Mouse (Mus musculus): ENCODE results near the gene Scube1. TPM values are rescaled to one million over a fixed set of nuclear protein-coding genes. Genes with fewer than 3 reads are reported as not detected.

Scube1 gene
- polyA plus RNA-seq, 1 experiment from 2014 or later = 4.8 TPM

- no peaks in the 10 kb centered on the region for H3K9me3 ChIP-seq (replicated peaks)
- no peak overlapping the region for H3K27ac ChIP-seq
- no peak overlapping the region for H3K4me2 ChIP-seq
- H3K9ac ChIP-seq = no peak overlapping the region
- H3K4me3 ChIP-seq = no peak overlapping the region
- H3K36me3 ChIP-seq = no peaks in the 10 kb centered on the region
- 52% methylated on average over 4 of the region's 4 CpGs for WGBS
- H3K27me3 ChIP-seq = peaks cover 3% of the 10 kb centered on the region; the same call in 1 of the 2 replicates
- ATAC-seq (replicated peaks; ENCODE audit: insufficient number of reproducible peaks, insufficient read depth, low FRiP score, low read depth) = no peak
- 0 out of 2 replicates have a peak, but pooled peaks cover 13% of the 10 kb centered on the region for H3K4me1 ChIP-seq (replicated peaks)
Measured at GRCm38 (mm10) chr15:83663066-83663465, 61.8 kb downstream of the Scube1 start.

DNA sequence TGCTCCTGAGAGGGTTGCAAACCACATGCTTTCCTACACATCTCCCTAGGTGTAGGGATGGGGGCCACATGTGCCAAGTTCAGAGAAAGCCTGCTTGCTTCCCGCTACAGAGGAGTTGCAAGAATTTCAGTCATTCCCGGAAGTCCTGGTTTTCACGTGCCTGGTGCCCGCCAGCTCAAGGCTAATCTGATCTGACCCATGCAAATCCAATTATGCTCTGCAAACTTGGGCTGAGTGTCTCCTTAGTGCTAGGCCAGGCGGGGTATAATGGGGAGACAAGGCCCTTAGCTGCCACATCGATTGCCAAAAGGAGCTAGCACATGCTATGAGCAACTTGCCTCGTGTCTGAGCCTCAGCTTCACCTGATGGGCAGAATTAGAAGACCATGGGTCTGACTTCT is 62.7 kb downstream of the Scube1 start:
- Histone ChIP-seq H3K4me2 (no peak overlapping the region), H3K4me1 (replicated peaks) (0 out of 2 replicates have a peak, but pooled peaks cover 13% of the 10 kb centered on the region), H3K9me3 (replicated peaks) (no peaks in the 10 kb centered on the region), H3K4me3 (no peak overlapping the region), H3K36me3 (no peaks in the 10 kb centered on the region), H3K9ac (no peak overlapping the region), H3K27ac (no peak overlapping the region), H3K27me3 (peaks cover 3% of the 10 kb centered on the region)
- 47% methylated on average over 7 of the region's 7 CpGs for WGBS
- ATAC-seq (replicated peaks; ENCODE audit: insufficient number of reproducible peaks, insufficient read depth, low FRiP score, low read depth) = no peak

DNA sequence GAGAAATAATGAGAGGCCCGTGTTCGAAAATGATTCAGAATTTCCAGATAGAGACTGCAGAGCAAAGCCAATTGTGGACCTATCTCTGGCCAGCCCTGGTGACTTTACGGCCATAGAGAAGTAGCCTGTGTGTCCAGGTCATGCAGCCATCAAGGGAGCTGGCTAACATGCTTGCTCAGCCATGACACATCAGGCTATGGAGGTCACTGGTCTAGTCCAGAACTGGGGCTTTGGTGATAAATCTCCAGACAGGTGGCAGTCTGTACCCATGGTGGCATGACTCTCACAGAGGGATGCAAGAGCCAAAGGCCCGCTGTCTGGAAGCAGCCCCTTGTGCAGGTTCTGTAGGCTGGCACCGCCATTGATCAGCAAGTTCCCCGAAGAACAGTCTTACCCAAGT is 82.3 kb downstream of the Scube1 start:
- no peaks in the 10 kb centered on the region for H3K9me3 ChIP-seq (replicated peaks)
- no peak overlapping the region for H3K4me3 ChIP-seq
- H3K4me2 ChIP-seq = no peak overlapping the region
- no peak overlapping the region for H3K9ac ChIP-seq
- no peak overlapping the region for H3K27ac ChIP-seq
- H3K27me3 ChIP-seq = 0 out of 2 replicates have a peak, but pooled peaks cover 5% of the 10 kb centered on the region
- 89% methylated on average over 6 of the region's 6 CpGs for WGBS
- no peaks in the 10 kb centered on the region for H3K36me3 ChIP-seq
- H3K4me1 ChIP-seq (replicated peaks) = peaks cover 22% of the 10 kb centered on the region
- no peak for ATAC-seq (replicated peaks; ENCODE audit: insufficient number of reproducible peaks, insufficient read depth, low FRiP score, low read depth)

DNA sequence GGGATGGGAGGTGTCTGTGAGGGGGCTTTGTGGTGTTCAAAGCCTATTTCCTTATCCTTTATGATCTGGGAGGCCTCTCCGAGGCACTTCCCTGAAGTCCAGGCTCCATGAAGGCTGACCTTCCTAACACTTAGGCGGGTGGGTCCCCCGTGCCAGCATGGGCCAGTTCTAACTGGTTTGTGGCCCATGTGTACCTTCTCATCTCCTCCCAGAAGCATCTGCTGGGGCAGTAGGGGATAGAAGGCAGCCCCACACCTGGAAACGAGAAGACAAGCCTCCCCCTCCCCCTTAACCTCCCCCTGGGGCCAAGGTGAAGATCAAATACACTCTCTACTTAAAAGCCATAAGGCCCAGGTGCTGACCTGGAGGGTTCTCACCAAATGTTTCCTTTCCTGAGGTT is 84.6 kb downstream of the Scube1 start:
- H3K4me1 ChIP-seq (replicated peaks) = peaks cover 30% of the 10 kb centered on the region
- 36% methylated on average over 4 of the region's 4 CpGs for WGBS
- H3K27ac ChIP-seq = no peak overlapping the region; the same call in 1 of the 2 replicates
- H3K9ac ChIP-seq = no peak overlapping the region
- H3K4me3 ChIP-seq = no peak overlapping the region
- no peaks in the 10 kb centered on the region for H3K9me3 ChIP-seq (replicated peaks)
- H3K36me3 ChIP-seq = no peaks in the 10 kb centered on the region
- H3K27me3 ChIP-seq = 0 out of 2 replicates have a peak, but pooled peaks cover 5% of the 10 kb centered on the region
- H3K4me2 ChIP-seq = no peak overlapping the region
- no peak for ATAC-seq (replicated peaks; ENCODE audit: insufficient number of reproducible peaks, insufficient read depth, low FRiP score, low read depth)

DNA sequence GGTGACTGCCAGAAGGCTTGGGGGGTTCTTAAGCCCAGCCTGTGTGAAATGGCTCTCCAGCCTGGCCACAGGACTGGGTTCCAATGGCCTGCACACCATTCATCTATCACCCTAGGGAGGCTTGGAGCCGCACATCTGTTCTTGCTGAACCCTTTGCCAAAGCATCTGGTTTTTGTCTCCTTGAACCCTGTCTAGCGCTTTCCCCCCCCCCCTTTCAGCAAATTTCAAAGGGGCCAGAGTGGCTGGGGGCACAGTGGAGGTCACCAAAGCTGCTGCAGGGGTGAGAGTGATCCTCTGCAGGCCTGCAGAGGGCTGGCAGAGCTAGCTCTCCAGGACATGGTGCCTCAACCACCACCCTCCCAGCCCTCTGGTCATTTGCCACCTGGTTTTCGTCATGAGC is 85.7 kb downstream of the Scube1 start:
- Histone ChIP-seq H3K4me1 (replicated peaks) (peaks cover 30% of the 10 kb centered on the region), H3K27ac (no peak overlapping the region), H3K36me3 (no peaks in the 10 kb centered on the region), H3K27me3 (0 out of 2 replicates have a peak, but pooled peaks cover 3% of the 10 kb centered on the region), H3K9ac (no peak overlapping the region), H3K4me2 (no peak overlapping the region), H3K9me3 (replicated peaks) (no peaks in the 10 kb centered on the region), H3K4me3 (no peak overlapping the region)
- WGBS = 21% methylated on average over 3 of the region's 3 CpGs
- peak; percentile 76 for ATAC-seq (replicated peaks; ENCODE audit: insufficient number of reproducible peaks, insufficient read depth, low FRiP score, low read depth)

DNA sequence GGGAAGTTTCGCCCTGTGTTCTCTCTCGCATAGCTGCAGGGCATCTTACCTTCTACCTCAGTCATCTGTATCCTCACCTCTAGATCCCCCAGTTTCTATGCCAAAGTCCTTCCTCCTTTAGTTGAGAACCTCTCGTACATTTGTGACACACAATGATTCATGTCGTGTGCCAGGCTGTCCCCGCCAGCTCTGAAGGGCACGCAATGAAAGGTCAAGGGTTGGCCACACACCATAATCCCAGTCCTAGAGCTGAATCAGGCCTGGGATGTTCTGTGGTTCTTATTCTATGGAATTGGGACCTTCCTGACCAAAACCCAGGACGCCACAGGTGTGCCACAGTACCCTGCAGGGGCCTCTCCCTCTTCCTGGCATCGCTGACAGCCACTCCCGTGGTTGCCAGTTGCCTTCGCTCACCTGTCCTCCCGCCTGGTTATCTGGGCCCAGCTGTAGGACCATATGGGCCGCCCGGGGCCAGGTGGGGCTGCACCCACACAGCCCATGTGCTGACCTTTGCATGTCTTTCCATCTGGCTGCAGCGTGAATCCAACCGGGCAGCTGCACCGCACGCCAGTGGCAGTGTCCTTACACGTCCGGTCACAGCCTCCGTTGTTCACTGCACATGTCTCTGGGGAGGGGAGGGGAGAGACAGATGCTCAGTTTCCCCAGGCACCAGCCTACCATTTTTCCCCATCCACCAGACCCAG is 86.5 kb downstream of the Scube1 start:
- Histone ChIP-seq H3K4me2 (no peak overlapping the region), H3K9ac (no peak overlapping the region), H3K9me3 (replicated peaks) (no peaks in the 10 kb centered on the region), H3K4me1 (replicated peaks) (peaks cover 30% of the 10 kb centered on the region), H3K36me3 (no peaks in the 10 kb centered on the region), H3K27ac (no peak overlapping the region), H3K4me3 (no peak overlapping the region), H3K27me3 (0 out of 2 replicates have a peak, but pooled peaks cover 3% of the 10 kb centered on the region)
- ATAC-seq (replicated peaks; ENCODE audit: insufficient number of reproducible peaks, insufficient read depth, low FRiP score, low read depth) = no peak
- 69% methylated on average over 20 of the region's 20 CpGs for WGBS

DNA sequence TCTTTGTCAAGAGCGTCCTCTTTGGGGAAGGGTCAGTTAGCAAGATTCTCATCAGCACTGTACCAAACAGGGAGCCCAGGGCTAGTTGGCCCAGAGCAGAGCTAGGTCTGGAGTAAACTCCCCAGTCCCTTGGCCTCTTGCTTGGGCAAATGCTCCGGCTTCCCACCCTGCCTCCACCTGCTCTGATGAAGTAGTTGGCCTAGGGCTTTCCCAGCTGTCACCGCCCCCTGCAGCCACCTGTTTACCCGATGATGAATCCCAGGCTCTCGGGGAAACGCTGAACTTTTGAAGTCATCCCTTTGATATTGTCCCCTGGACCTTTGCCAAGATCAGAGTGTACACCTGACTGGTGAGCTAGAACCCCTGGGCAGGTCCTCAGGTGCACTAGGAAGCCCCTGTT is 88.1 kb downstream of the Scube1 start:
- Histone ChIP-seq H3K36me3 (no peaks in the 10 kb centered on the region), H3K4me3 (no peak overlapping the region), H3K27ac (no peak overlapping the region), H3K9me3 (replicated peaks) (no peaks in the 10 kb centered on the region), H3K4me1 (replicated peaks) (peaks cover 30% of the 10 kb centered on the region), H3K27me3 (0 out of 2 replicates have a peak, but pooled peaks cover 2% of the 10 kb centered on the region), H3K4me2 (no peak overlapping the region), H3K9ac (no peak overlapping the region)
- ATAC-seq (replicated peaks; ENCODE audit: insufficient number of reproducible peaks, insufficient read depth, low FRiP score, low read depth) = no peak
- 52% methylated on average over 6 of the region's 6 CpGs for WGBS

DNA sequence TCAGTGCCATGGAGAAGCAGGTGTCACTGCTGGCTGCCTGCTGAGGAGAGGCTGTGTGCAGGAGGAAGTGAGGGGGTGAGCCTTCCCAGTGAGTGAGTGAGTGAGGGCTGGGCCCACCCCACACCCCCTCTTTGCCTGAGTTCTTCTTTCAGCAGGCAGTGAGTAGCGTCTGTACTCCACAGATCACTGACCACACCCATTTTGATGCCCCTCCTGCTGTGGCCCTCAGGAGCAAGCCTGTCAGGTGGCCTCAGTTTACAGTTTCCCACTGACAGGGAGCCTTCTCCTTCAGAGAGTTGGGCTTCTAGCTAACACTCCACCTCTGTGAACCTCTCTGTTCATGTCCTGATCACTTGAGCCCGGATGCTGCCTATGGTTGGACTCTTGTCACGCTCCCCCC is 89.6 kb downstream of the Scube1 start:
- Histone ChIP-seq H3K27ac (no peak overlapping the region), H3K9me3 (replicated peaks) (no peaks in the 10 kb centered on the region), H3K27me3 (no peaks in the 10 kb centered on the region), H3K4me2 (no peak overlapping the region), H3K9ac (no peak overlapping the region), H3K4me1 (replicated peaks) (peaks cover 28% of the 10 kb centered on the region), H3K4me3 (no peak overlapping the region), H3K36me3 (no peaks in the 10 kb centered on the region)
- 60% methylated on average over 3 of the region's 3 CpGs for WGBS
- ATAC-seq (replicated peaks; ENCODE audit: insufficient number of reproducible peaks, insufficient read depth, low FRiP score, low read depth) = no peak

GRCm38 (mm10) chr15:83634076-83634475 is 90.7 kb downstream of the Scube1 start:
- Histone ChIP-seq H3K36me3 (0 out of 2 replicates have a peak, but pooled peaks cover 4% of the 10 kb centered on the region), H3K4me3 (no peak overlapping the region), H3K4me2 (no peak overlapping the region), H3K27ac (no peak overlapping the region), H3K27me3 (no peaks in the 10 kb centered on the region), H3K9me3 (replicated peaks) (0 out of 2 replicates have a peak, but pooled peaks cover 4% of the 10 kb centered on the region), H3K4me1 (replicated peaks) (peaks cover 18% of the 10 kb centered on the region), H3K9ac (no peak overlapping the region)
- WGBS = 18% methylated on average over 1 of the region's 1 CpGs
- no peak for ATAC-seq (replicated peaks; ENCODE audit: insufficient number of reproducible peaks, insufficient read depth, low FRiP score, low read depth)

DNA sequence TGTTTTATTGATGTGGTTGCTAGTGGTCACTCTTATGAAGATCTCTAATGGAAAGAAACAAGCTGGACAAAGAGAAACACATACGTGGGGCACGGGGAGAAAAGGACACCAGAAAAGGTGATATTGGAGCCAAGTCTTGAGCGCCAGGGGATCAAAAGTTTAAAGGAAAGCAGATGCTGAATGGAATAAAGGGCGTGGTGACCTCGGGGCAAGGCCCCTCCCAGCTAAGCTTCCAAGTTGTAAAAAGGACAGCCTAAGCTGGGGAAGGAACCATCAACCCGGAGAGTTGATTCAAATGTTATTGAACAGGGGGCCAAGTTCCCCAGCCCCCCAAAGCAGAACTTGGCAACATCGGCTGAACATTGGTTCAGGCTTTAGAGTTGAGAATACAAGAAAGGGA is 93.8 kb downstream of the Scube1 start:
- Histone ChIP-seq H3K36me3 (0 out of 2 replicates have a peak, but pooled peaks cover 4% of the 10 kb centered on the region), H3K27ac (no peak overlapping the region), H3K9me3 (replicated peaks) (0 out of 2 replicates have a peak, but pooled peaks cover 4% of the 10 kb centered on the region), H3K4me3 (no peak overlapping the region), H3K27me3 (no peaks in the 10 kb centered on the region), H3K9ac (no peak overlapping the region), H3K4me2 (no peak overlapping the region), H3K4me1 (replicated peaks) (0 out of 2 replicates have a peak, but pooled peaks cover 1% of the 10 kb centered on the region)
- no peak for ATAC-seq (replicated peaks; ENCODE audit: insufficient number of reproducible peaks, insufficient read depth, low FRiP score, low read depth)
- WGBS = 83% methylated on average over 7 of the region's 7 CpGs

- Histone ChIP-seq H3K9me3 (replicated peaks) (0 out of 2 replicates have a peak, but pooled peaks cover 4% of the 10 kb centered on the region), H3K9ac (no peak overlapping the region), H3K27me3 (no peaks in the 10 kb centered on the region), H3K4me1 (replicated peaks) (no peaks in the 10 kb centered on the region), H3K27ac (no peak overlapping the region), H3K36me3 (0 out of 2 replicates have a peak, but pooled peaks cover 4% of the 10 kb centered on the region), H3K4me3 (no peak overlapping the region), H3K4me2 (no peak overlapping the region)
- no peak for ATAC-seq (replicated peaks; ENCODE audit: insufficient number of reproducible peaks, insufficient read depth, low FRiP score, low read depth)
- 73% methylated on average over 3 of the region's 3 CpGs for WGBS
Measured at GRCm38 (mm10) chr15:83629716-83630115, 95.1 kb downstream of the Scube1 start.
